Mouse (Mus musculus): ENCODE data around the gene Zbtb34.

GRCm38 (mm10) chr2:33402236-33402635, 28.9 kb downstream of the Zbtb34 start:
- TF ChIP-seq CTCF (IDR thresholded peaks at IDR 0.05; ENCODE audit: low read depth) (peak; percentile 84), EP300 (IDR thresholded peaks at IDR 0.05; ENCODE audit: low read depth) (no peak)

Measured in liver, postnatal 0 days (tissue).